Mouse (Mus musculus) heart, postnatal 0 days (tissue): Measurements from ENCODE around the gene Comtd1.
A peak's percentile ranks its signal among the peaks of the same experiment; 100 is the strongest.

Source experiments
- CTCF ChIP-seq: IDR thresholded peaks from 2 replicates; pipeline ENCODE4 v1.5.1; 2016; ENCODE audit warnings: antibody characterized with exemption, control low read depth, low read depth
- EP300 ChIP-seq: IDR thresholded peaks from 2 replicates; pipeline ENCODE4 v1.6.1; 2016; ENCODE audit warnings: antibody characterized with exemption, low read depth

GRCm38 (mm10) chr14:21812590-21813162, 36.1 kb downstream of the Comtd1 start:
- TF ChIP-seq CTCF (peak; percentile 71), EP300 (no peak)
